Mouse (Mus musculus) forebrain, embryonic 13.5 days (tissue): ENCODE data around the gene 9130008F23Rik. TPM values are rescaled to one million over a fixed set of nuclear protein-coding genes. Genes with fewer than 3 reads are reported as not detected.

Experiments used
- ATAC-seq: fragments of 200-750 bp; cut with Nextera tagmentation; 2 replicates; pipeline ENCODE4 v1.8.0; 2017
- H3K27ac ChIP-seq: fragments of 300-500 bp; sonication (generic); 2 replicates; pipeline ENCODE4 v1.5.1; 2015; ENCODE audit warnings: inconsistent platforms, mild to moderate bottlenecking, moderate library complexity
- H3K27me3 ChIP-seq: fragments of 300-500 bp; sonication (generic); 2 replicates; pipeline ENCODE4 v1.6.1; 2015; ENCODE audit warnings: mild to moderate bottlenecking, inconsistent platforms
- H3K36me3 ChIP-seq: fragments of 300-500 bp; sonication (generic); 2 replicates; pipeline ENCODE4 v1.6.1; 2015; ENCODE audit warnings: mild to moderate bottlenecking, inconsistent platforms; ENCODE audit not compliant: poor library complexity, severe bottlenecking
- H3K4me1 ChIP-seq: fragments of 300-500 bp; sonication (generic); 2 replicates; pipeline ENCODE4 v1.6.1; 2015; ENCODE audit warnings: inconsistent platforms
- H3K4me2 ChIP-seq: fragments of 300-500 bp; sonication (generic); 2 replicates; pipeline ENCODE4 v1.6.1; 2015; ENCODE audit warnings: inconsistent platforms, mild to moderate bottlenecking, moderate library complexity
- H3K4me3 ChIP-seq: fragments of 300-500 bp; sonication (generic); 2 replicates; pipeline ENCODE4 v1.5.1; 2015; ENCODE audit warnings: mild to moderate bottlenecking, inconsistent platforms
- H3K9ac ChIP-seq: fragments of 300-500 bp; sonication (generic); 2 replicates; pipeline ENCODE4 v1.6.1; 2015; ENCODE audit warnings: mild to moderate bottlenecking, inconsistent platforms
- H3K9me3 ChIP-seq: fragments of 300-500 bp; sonication (generic); replicated peaks from 2 replicates; pipeline ENCODE4 v1.6.1; 2016; ENCODE audit warnings: inconsistent platforms
- WGBS: fragments of 180-500 bp; shearing (Covaris S2); methylation state at CpG from one replicate; pipeline ENCODE4 v1.1.7; 2015; 5-methylcytosine and 5-hydroxymethylcytosine counted together
- polyA plus RNA-seq: library from polyadenylated mRNA; unstranded; fragments of >200 nt; fragmentation: Nextera tagmentation; extraction: Ambion mirVana; gene quantifications from 2 replicates; pipeline ENCODE4 v1.2.1, GENCODE M21; 2015

9130008F23Rik gene
- polyA plus RNA-seq, result 0.37 and 0.81 TPM in 2 replicates

DNA sequence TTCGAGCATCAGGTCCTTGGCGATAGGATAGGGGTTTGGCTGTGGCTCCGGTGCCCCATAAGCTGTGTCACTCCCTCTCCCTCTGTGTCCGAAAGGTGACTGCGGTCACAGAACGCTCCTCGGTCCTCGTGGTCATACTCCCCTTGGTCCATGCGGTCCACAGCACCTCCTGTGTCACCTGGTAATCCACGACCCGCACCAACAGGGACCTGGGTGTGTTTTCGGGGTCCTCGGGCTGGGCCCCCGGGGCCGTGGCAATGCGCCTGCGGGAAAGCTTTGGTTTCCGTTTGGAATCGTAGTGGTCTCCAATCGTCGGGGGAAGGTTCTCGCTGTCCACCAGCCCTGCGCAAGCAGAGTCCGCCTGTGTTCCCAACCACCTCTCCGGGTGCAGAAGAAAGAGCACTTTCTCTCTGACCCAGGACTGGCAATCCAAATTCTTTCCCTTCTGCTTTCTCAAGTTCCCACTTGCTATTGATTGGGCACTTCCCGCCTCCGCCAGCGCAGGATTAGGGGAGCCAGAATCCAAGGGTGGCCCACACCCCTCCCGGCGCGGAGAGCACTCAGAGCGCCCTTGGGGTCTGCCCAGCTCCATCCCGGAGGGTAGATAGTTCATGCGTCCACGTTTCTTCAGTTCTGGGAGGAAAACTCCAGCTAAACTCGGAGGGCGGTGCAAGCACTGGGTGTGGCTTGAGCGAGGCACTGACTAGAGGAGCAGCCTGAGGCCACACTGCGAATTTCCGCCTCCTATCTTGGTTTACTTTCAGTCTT, at the start of gene 9130008F23Rik:
9130008F23Rik (minus strand) TSS at position 636 of the 768 bp plus-strand sequence.
- Histone ChIP-seq H3K9ac (peak within 1 kb of the TSS; percentile 63), H3K4me1 (peaks cover 9% of the 10 kb centered on the region; the same call in 1 of the 2 replicates), H3K4me3 (peak within 1 kb of the TSS; percentile 52), H3K9me3 (no peaks in the 10 kb centered on the region), H3K27me3 (no peaks in the 10 kb centered on the region), H3K36me3 (no peaks in the 10 kb centered on the region), H3K4me2 (peak within 1 kb of the TSS; percentile 92), H3K27ac (no peak within 1 kb of the TSS)
- WGBS, result under 1% methylated on average over 40 of the region's 40 CpGs
- ATAC-seq, result peak; percentile 83

- Histone ChIP-seq H3K9me3 (no peaks in the 10 kb centered on the region), H3K4me3 (no peak overlapping the region), H3K9ac (no peak overlapping the region), H3K4me1 (no peaks in the 10 kb centered on the region), H3K4me2 (no peak overlapping the region), H3K36me3 (no peaks in the 10 kb centered on the region), H3K27ac (no peak overlapping the region), H3K27me3 (no peaks in the 10 kb centered on the region)
- no peak for ATAC-seq
- WGBS, result 98% methylated on average over 2 of the region's 2 CpGs
Measured at GRCm38 (mm10) chr17:40915499-40915898, 35.1 kb upstream of the 9130008F23Rik start.

DNA sequence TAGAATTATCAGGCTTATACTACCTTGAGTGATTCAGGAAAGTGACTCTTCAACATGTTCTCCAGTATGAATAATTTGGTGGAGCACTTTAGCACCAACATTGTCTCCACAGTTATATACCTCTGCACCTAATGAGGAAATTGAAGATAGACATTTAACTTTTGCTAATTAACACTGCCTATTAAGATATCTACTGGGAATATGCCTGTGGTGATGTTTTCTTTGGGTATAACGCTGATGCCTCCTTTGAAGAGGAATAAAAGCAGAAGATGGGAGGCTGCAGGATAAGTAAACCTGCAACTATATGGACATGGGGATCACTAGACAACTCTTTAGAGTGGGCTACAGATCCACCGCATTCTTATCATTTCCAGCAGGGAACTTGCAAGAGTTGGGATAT, 33.9 kb upstream of the 9130008F23Rik start, which contains the start of gene Glyatl3:
Glyatl3 (minus strand) TSS at position 101 of the 400 bp plus-strand sequence.
- no peaks in the 10 kb centered on the region for H3K9me3 ChIP-seq
- H3K4me3 ChIP-seq, result no peak within 1 kb of the TSS
- H3K4me2 ChIP-seq, result no peak within 1 kb of the TSS
- H3K27me3 ChIP-seq, result no peaks in the 10 kb centered on the region
- H3K4me1 ChIP-seq, result no peaks in the 10 kb centered on the region
- 92% methylated on average over 2 of the region's 2 CpGs for WGBS
- no peak within 1 kb of the TSS for H3K27ac ChIP-seq
- H3K36me3 ChIP-seq, result no peaks in the 10 kb centered on the region
- ATAC-seq, result no peak
- H3K9ac ChIP-seq, result no peak within 1 kb of the TSS

DNA sequence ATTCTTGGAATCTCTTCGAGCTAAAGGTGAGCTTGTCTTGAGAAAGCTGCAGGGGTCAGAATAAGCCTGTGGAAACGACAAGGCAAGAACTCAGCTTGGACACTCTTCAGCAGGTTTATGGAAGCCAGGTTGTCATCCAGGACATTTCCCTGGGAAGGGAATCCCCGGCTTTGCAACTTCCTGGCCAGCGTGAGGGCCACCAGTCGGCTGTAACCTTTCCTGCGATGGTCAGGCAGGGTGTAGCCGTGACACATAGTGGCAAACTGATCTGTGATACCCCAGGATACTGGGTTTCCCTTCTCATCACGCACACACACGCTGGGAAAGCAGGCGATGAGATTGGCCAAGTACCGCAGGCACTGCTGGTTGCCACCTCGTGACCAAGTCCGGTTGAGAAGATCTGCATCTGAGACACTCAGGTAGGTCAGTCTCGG, 24.4 kb upstream of the 9130008F23Rik start:
- Histone ChIP-seq H3K27ac (no peak overlapping the region), H3K27me3 (no peaks in the 10 kb centered on the region), H3K9me3 (no peaks in the 10 kb centered on the region), H3K36me3 (no peaks in the 10 kb centered on the region), H3K4me1 (no peaks in the 10 kb centered on the region), H3K4me2 (peak overlapping the region; percentile 39), H3K4me3 (no peak overlapping the region), H3K9ac (no peak overlapping the region)
- no peak for ATAC-seq
- 9% methylated on average over 13 of the region's 14 CpGs for WGBS

DNA sequence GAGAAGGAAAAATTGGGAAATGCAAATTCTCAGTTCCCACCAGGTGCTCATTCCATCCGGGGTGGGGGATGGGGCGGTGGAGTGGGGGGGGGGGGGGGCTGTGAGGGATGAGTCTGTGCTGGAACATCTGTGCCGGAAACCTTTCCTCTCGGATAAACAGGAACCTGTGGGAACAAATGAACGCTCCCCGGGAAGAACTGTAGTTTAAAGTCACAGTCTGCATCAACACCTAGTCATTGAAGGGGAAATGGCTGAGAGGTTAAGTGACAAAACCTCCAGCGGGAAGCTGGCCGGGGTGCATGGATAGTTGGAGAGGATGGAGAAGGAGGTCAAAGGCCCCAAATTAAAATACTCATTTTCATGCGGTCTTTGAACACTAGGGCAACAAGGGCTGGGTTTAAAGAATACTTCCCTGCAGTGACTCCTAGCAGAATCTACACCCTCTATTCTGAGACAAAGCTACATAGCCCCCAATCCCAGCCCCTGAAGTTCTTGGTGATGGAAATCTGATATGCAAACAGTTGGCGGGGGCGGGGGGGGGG, 23.8 kb upstream of the 9130008F23Rik start:
- ATAC-seq, result peak; percentile 8; the same call in 1 of the 2 replicates
- WGBS, result 8% methylated on average over 11 of the region's 11 CpGs
- Histone ChIP-seq H3K4me3 (no peak overlapping the region), H3K4me1 (no peaks in the 10 kb centered on the region), H3K27ac (no peak overlapping the region), H3K9me3 (no peaks in the 10 kb centered on the region), H3K27me3 (no peaks in the 10 kb centered on the region), H3K36me3 (no peaks in the 10 kb centered on the region), H3K4me2 (peak overlapping the region; percentile 39; the same call in 1 of the 2 replicates), H3K9ac (no peak overlapping the region)

- Histone ChIP-seq H3K4me1 (no peaks in the 10 kb centered on the region), H3K27ac (no peak overlapping the region), H3K9me3 (no peaks in the 10 kb centered on the region), H3K27me3 (no peaks in the 10 kb centered on the region), H3K9ac (no peak overlapping the region), H3K4me3 (no peak overlapping the region), H3K36me3 (no peaks in the 10 kb centered on the region), H3K4me2 (no peak overlapping the region)
- WGBS, result 79% methylated on average over 4 of the region's 4 CpGs
- ATAC-seq, result no peak
Measured at GRCm38 (mm10) chr17:40903345-40903744, 23.0 kb upstream of the 9130008F23Rik start.

- WGBS, result 47% methylated on average over 4 of the region's 4 CpGs
- Histone ChIP-seq H3K9ac (no peak overlapping the region), H3K9me3 (no peaks in the 10 kb centered on the region), H3K4me2 (no peak overlapping the region), H3K4me3 (no peak overlapping the region), H3K27ac (no peak overlapping the region), H3K36me3 (no peaks in the 10 kb centered on the region), H3K4me1 (no peaks in the 10 kb centered on the region), H3K27me3 (no peaks in the 10 kb centered on the region)
- no peak for ATAC-seq
Measured at GRCm38 (mm10) chr17:40899783-40900363, 19.5 kb upstream of the 9130008F23Rik start.

DNA sequence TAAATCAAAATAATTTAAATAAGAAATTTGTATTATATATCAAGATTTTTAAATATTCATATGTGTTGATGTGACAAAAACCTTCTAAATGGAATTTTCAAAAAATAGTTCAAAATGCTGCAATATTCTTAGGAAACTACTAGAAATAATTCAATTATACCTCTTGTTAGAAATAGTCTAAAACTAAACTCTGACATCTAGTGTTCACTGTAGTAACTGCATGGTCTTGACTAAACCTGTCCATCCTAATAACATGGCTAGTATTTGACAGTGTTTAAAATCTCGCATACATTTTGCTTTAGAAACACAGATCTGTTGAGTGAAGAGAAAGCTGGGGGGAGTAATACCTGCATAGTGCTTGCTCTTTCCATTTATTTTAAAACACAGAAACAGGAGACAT, 16.5 kb upstream of the 9130008F23Rik start:
- H3K9me3 ChIP-seq, result no peaks in the 10 kb centered on the region
- H3K9ac ChIP-seq, result no peak overlapping the region
- no peaks in the 10 kb centered on the region for H3K27me3 ChIP-seq
- no peak overlapping the region for H3K27ac ChIP-seq
- no peaks in the 10 kb centered on the region for H3K4me1 ChIP-seq
- no peaks in the 10 kb centered on the region for H3K36me3 ChIP-seq
- no peak for ATAC-seq
- no peak overlapping the region for H3K4me2 ChIP-seq
- 80% methylated on average over 1 of the region's 1 CpGs for WGBS
- H3K4me3 ChIP-seq, result no peak overlapping the region

DNA sequence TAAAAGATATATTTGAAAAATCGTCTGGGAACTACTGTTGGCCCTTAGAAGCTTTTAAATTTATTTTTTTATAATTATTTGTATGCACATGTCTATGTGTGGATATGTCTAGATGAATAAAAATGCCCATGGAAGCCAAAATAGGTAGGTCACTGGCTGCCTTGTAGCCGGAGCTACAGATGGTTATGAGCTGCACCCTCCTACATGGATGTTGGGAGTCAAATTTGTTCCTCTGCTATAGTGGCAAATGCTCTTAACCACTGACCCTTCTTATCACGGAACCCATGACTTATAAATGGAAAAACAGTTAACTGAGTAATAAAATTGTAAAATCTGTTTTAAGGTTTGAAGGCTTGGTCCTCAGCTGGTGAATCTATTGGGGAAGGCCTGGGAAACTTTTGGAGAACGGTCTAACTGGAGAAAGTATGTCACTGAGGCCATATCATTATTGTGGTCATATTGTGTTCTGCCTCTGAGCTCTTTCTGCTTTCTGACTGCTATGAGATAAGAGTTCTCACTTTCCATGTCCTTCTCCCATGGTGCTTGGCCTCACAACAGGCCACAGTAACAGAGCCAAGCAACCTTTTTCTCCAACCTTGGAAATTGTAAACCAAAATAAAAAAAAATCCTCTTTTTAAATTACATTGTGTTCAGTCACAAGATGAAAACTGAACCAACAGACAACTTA, 7.6 kb upstream of the 9130008F23Rik start:
- H3K27me3 ChIP-seq, result no peaks in the 10 kb centered on the region
- no peaks in the 10 kb centered on the region for H3K9me3 ChIP-seq
- no peaks in the 10 kb centered on the region for H3K4me1 ChIP-seq
- no peak overlapping the region for H3K9ac ChIP-seq
- WGBS, result 79% methylated on average over 4 of the region's 4 CpGs
- ATAC-seq, result no peak
- no peak overlapping the region for H3K4me3 ChIP-seq
- no peak overlapping the region for H3K4me2 ChIP-seq
- H3K27ac ChIP-seq, result no peak overlapping the region
- H3K36me3 ChIP-seq, result no peaks in the 10 kb centered on the region

- H3K36me3 ChIP-seq, result no peaks in the 10 kb centered on the region
- no peak overlapping the region for H3K9ac ChIP-seq
- no peak for ATAC-seq
- no peak overlapping the region for H3K27ac ChIP-seq
- H3K4me3 ChIP-seq, result no peak overlapping the region
- H3K9me3 ChIP-seq, result no peaks in the 10 kb centered on the region
- H3K4me2 ChIP-seq, result no peak overlapping the region
- H3K4me1 ChIP-seq, result peaks cover 5% of the 10 kb centered on the region; the same call in 1 of the 2 replicates
- no peaks in the 10 kb centered on the region for H3K27me3 ChIP-seq
- 82% methylated on average over 4 of the region's 4 CpGs for WGBS
Measured at GRCm38 (mm10) chr17:40885155-40885554, 4.8 kb upstream of the 9130008F23Rik start.

- Histone ChIP-seq H3K4me3 (no peak overlapping the region), H3K27me3 (no peaks in the 10 kb centered on the region), H3K9me3 (no peaks in the 10 kb centered on the region), H3K36me3 (no peaks in the 10 kb centered on the region), H3K4me2 (no peak overlapping the region), H3K9ac (no peak overlapping the region), H3K4me1 (peaks cover 9% of the 10 kb centered on the region; the same call in 1 of the 2 replicates), H3K27ac (no peak overlapping the region)
- WGBS, result 87% methylated on average over 6 of the region's 6 CpGs
- ATAC-seq, result no peak
Measured at GRCm38 (mm10) chr17:40882172-40882571, 1.8 kb upstream of the 9130008F23Rik start.

DNA sequence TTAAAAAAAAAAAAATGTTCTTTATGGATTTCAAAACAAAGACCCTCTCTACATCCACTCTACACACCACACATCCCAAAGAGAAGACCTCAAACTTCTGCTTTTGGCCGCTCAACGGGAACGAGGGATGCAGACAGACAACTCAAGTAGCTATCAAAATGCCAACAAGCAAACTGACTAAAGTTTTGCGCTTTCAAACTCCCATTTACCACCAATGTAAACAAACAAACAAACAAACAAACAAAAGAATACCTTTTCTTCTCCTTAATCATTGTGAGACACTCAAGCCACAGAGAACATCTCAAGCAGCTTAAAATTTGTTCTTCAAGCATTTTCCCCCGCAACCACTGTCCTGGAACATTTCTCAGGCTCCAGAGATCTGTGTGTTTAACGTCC, 833 bp downstream of the 9130008F23Rik start:
- H3K9ac ChIP-seq, result peak overlapping the region; percentile 63

More for the DNA sequence above, 833 bp downstream of the 9130008F23Rik start:
- H3K27me3 ChIP-seq, result no peaks in the 10 kb centered on the region
- H3K36me3 ChIP-seq, result no peaks in the 10 kb centered on the region
- peak overlapping the region; percentile 92 for H3K4me2 ChIP-seq
- no peak overlapping the region for H3K27ac ChIP-seq
- H3K4me3 ChIP-seq, result peak overlapping the region; percentile 52
- H3K4me1 ChIP-seq, result peaks cover 9% of the 10 kb centered on the region; the same call in 1 of the 2 replicates
- 14% methylated on average over 6 of the region's 6 CpGs for WGBS
- no peaks in the 10 kb centered on the region for H3K9me3 ChIP-seq
- ATAC-seq, result no peak
